Comparison of ENCODE assay signal across 8 mouse cellular contexts in genomic region chr5:125139669-125140068, GRCm38 (mm10). TPM values are rescaled to one million over a fixed set of nuclear protein-coding genes. Genes with fewer than 3 reads are reported as not detected.
DNase-seq lines count a peak whose midpoint lies in the region; ATAC-seq and TF ChIP-seq lines count a peak whose summit lies in the region.

No protein-coding gene starts in this region.

- peaks cover 75% of the 10 kb centered on the region for H3K4me1 ChIP-seq in lung, embryonic 14.5 days (ENCODE audit: insufficient read depth)
- peaks cover 89% of the 10 kb centered on the region for H3K4me1 ChIP-seq in forebrain, embryonic 12.5 days
- peaks cover 62% of the 10 kb centered on the region for H3K4me1 ChIP-seq in limb, embryonic 11.5 days (ENCODE audit: control insufficient read depth, insufficient read depth, low read length)
- H3K4me1 ChIP-seq in olfactory bulb, adult 2 months (ENCODE audit: control insufficient read depth, insufficient read depth, low read length): peaks cover 84% of the 10 kb centered on the region

- H3K9ac ChIP-seq in lung, embryonic 14.5 days: peak overlapping the region; percentile 65; the same call in 1 of the 2 replicates
- H3K9ac ChIP-seq in forebrain, embryonic 12.5 days: peak overlapping the region; percentile 63
- H3K9ac ChIP-seq in limb, embryonic 11.5 days (ENCODE audit: low read length): no peak overlapping the region; the same call in 1 of the 2 replicates

- 68% methylated on average over 5 of the region's 5 CpGs for WGBS in lung, embryonic 14.5 days
- WGBS in forebrain, embryonic 12.5 days: 80% methylated on average over 5 of the region's 5 CpGs
- 94% methylated on average over 5 of the region's 5 CpGs for WGBS in limb, embryonic 11.5 days
- 44% methylated on average over 5 of the region's 5 CpGs for WGBS in olfactory bulb, adult 2 months

- no peaks in the 10 kb centered on the region for H3K36me3 ChIP-seq in lung, embryonic 14.5 days (ENCODE audit: insufficient read depth)
- H3K36me3 ChIP-seq in forebrain, embryonic 12.5 days (replicated peaks): no peaks in the 10 kb centered on the region
- H3K36me3 ChIP-seq in limb, embryonic 11.5 days (ENCODE audit: control insufficient read depth, insufficient read depth, low read length): no peaks in the 10 kb centered on the region

- no peak for ATAC-seq in lung, embryonic 14.5 days (ENCODE audit: insufficient read depth)
- no peak for ATAC-seq in forebrain, embryonic 12.5 days (ENCODE audit: low FRiP score)
- no peak for ATAC-seq in limb, embryonic 11.5 days (ENCODE audit: insufficient number of reproducible peaks, low FRiP score, low TSS enrichment, low read depth)

- TF ChIP-seq POLR2A in olfactory bulb, adult 2 months (IDR thresholded peaks at IDR 0.05; ENCODE audit: insufficient read depth, low read depth, low read length): no peak

- H3K4me2 ChIP-seq in lung, embryonic 14.5 days: peak overlapping the region; percentile 85
- H3K4me2 ChIP-seq in forebrain, embryonic 12.5 days: peak overlapping the region; percentile 61
- no peak overlapping the region; the same call in 1 of the 2 replicates for H3K4me2 ChIP-seq in limb, embryonic 11.5 days (ENCODE audit: low read depth, severe bottlenecking)

- no peaks in the 10 kb centered on the region for H3K27me3 ChIP-seq in lung, embryonic 14.5 days (ENCODE audit: insufficient read depth, low read length)
- H3K27me3 ChIP-seq in forebrain, embryonic 12.5 days: no peaks in the 10 kb centered on the region
- H3K27me3 ChIP-seq in limb, embryonic 11.5 days (ENCODE audit: control insufficient read depth, insufficient read depth, low read length): no peaks in the 10 kb centered on the region

- peak overlapping the region; percentile 100 for H3K27ac ChIP-seq in lung, embryonic 14.5 days (ENCODE audit: low read depth)
- peak overlapping the region; percentile 100 for H3K27ac ChIP-seq in forebrain, embryonic 12.5 days
- H3K27ac ChIP-seq in limb, embryonic 11.5 days (replicated peaks; ENCODE audit: low read depth, low read length): peak overlapping the region; percentile 99; the same call in 1 of the 2 replicates
- peak overlapping the region; percentile 100 for H3K27ac ChIP-seq in olfactory bulb, adult 2 months (ENCODE audit: insufficient read depth, low read depth, low read length)

- peak overlapping the region; percentile 39 for H3K4me3 ChIP-seq in lung, embryonic 14.5 days (ENCODE audit: low read depth, low read length)
- H3K4me3 ChIP-seq in forebrain, embryonic 12.5 days (replicated peaks): peak overlapping the region; percentile 30
- H3K4me3 ChIP-seq in limb, embryonic 11.5 days (ENCODE audit: low read depth, low read length): no peak overlapping the region
- H3K4me3 ChIP-seq in olfactory bulb, adult 2 months (ENCODE audit: insufficient read depth, low read depth, low read length): peak overlapping the region; percentile 31; the same call in 1 of the 2 replicates

- H3K9me3 ChIP-seq in lung, embryonic 14.5 days (ENCODE audit: low read depth, low read length): no peaks in the 10 kb centered on the region
- H3K9me3 ChIP-seq in forebrain, embryonic 12.5 days: no peaks in the 10 kb centered on the region
- no peaks in the 10 kb centered on the region for H3K9me3 ChIP-seq in limb, embryonic 11.5 days (ENCODE audit: control insufficient read depth, low read length)

- no peak for TF ChIP-seq CTCF in lung, embryonic 14.5 days (IDR thresholded peaks at IDR 0.05; ENCODE audit: low read depth)
- TF ChIP-seq CTCF in olfactory bulb, adult 2 months (IDR thresholded peaks at IDR 0.05; ENCODE audit: insufficient read depth, low read depth, low read length): no peak

- peak; percentile 31 for DNase-seq in lung, embryonic 14.5 days
- DNase-seq in lung, postnatal 36 days: no peak
- no peak for DNase-seq in limb, embryonic 11.5 days (ENCODE audit: low spot score)
- DNase-seq in layer of hippocampus, postnatal 36 days: no peak
- DNase-seq in adrenal gland, postnatal 14 days: no peak
- DNase-seq in ovary, postnatal 14 days (ENCODE audit: low spot score): no peak

RNA-seq across cellular contexts. Expression of gene Ncor2, which starts 39.4 kb away (rescaled TPM):
- 34.9 and 36.5 TPM in 2 replicates for polyA plus RNA-seq in lung, embryonic 14.5 days (2014; fragmentation: Nextera tagmentation; extraction: Ambion mirVana)
- 26.0 and 27.0 TPM in 2 replicates for polyA plus RNA-seq in forebrain, embryonic 12.5 days (2016; fragmentation: Nextera tagmentation; extraction: Ambion mirVana)
- polyA plus RNA-seq in limb, embryonic 11.5 days (2014; fragmentation: Nextera tagmentation; extraction: Ambion mirVana): 23.6 and 24.3 TPM in 2 replicates
- polyA plus RNA-seq in olfactory bulb, adult 2 months (2012; ENCODE audit: insufficient read depth, insufficient read length, low replicate concordance, missing spikeins): not detected in 2 replicates
- 100 to 1,000 TPM; 266 to 300 TPM for total RNA-seq in layer of hippocampus, postnatal 36 days (2021)
- total RNA-seq in adrenal gland, postnatal 14 days (2021): 165 and 192 TPM in 2 replicates
